Mouse (Mus musculus) stomach, postnatal 0 days (tissue): ENCODE measurements around the gene Zfp609.
A peak's percentile ranks its signal among the peaks of the same experiment; 100 is the strongest.

Source experiments
- CTCF ChIP-seq: IDR thresholded peaks from 2 replicates; pipeline ENCODE4 v1.5.1; 2016; ENCODE audit warnings: antibody characterized with exemption, low read depth, mild to moderate bottlenecking, moderate library complexity
- EP300 ChIP-seq: optimal IDR thresholded peaks from 2 replicates; pipeline ENCODE3; 2016; ENCODE audit warnings: antibody characterized with exemption

DNA sequence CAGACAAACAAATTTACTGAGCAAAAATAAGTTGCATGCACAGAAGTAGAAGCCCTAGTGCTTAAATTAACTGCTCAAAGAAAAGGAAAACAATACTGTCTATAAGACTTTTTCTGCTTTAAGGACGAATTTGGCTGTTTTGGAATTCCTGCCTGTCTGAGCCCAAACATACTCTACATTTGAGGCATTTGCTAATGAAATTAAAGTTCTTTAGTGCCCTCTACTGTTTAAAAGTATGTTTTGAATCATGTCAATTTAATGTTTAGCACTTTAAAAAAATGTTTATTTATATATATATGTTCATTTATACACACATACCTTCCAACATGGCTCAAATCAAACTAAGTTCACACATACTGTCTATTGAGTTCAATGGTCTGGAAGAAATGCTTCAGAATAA lies 22.8 kb upstream of the Zfp609 start:
- no peak for TF ChIP-seq EP300
- peak; percentile 67 for TF ChIP-seq CTCF
